Mouse (Mus musculus): ENCODE results near the gene Il18. TPM values are rescaled to one million over a fixed set of nuclear protein-coding genes. Genes with fewer than 3 reads are reported as not detected.

Gene Il18
- 0.50 TPM in 1 of 2 replicates, not detected in the other for polyA plus RNA-seq (2016; fragmentation: Nextera tagmentation; extraction: Ambion mirVana)

DNA sequence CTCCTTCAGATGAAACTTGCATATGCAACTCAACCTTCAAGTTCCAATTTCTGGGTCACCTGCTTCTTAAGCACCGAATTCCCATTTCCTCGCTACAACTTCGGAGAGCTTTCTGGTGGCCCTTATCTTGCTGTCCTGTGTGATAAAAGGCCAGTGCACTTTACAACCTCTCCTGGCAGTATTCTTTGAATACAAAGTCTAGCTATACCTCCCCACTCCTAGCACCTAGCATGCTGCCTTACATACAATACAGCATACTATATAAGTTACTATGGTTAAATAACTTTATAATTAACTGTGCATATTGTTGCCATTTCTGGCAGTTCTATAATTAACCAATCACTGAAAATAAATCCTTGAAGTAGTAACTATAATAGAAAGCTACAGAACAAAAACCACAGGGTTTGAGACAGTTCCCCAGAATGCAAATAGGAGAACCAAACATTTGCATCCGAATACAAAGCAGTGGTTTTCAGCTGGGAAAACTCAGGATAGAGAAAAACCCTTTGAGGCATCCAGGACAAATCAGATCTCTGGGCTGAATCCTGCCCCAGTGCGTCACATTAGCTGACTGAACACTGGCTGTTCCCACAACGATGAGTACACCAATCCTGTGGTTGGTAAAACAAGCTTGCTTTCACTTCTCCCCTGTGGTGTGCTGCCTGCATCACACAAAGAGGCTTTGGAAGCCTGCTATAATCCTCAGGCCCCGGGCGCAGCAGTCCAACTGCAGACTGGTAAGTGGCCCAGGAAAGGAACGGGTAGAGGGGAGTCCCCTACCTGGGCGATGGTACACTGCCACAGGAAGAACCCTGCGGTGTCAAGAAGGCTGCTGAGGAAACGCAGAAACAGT is at the start of gene Il18:
Il18 (plus strand) TSS at position 587 of the 853 bp plus-strand sequence.
- no peaks in the 10 kb centered on the region for H3K4me1 ChIP-seq
- WGBS: 36% methylated on average over 12 of the region's 12 CpGs
- H3K27ac ChIP-seq: 0 out of 2 replicates have a peak within 1 kb of the TSS, but pooled peaks have one; percentile 50
- H3K27me3 ChIP-seq (ENCODE audit: low read depth, poor library complexity, severe bottlenecking): no peaks in the 10 kb centered on the region
- no peak for DNase-seq (ENCODE audit: low spot score)
- no peaks in the 10 kb centered on the region for H3K36me3 ChIP-seq
- no peaks in the 10 kb centered on the region for H3K9me3 ChIP-seq (replicated peaks)
- peak within 1 kb of the TSS; percentile 13 for H3K4me3 ChIP-seq

DNA sequence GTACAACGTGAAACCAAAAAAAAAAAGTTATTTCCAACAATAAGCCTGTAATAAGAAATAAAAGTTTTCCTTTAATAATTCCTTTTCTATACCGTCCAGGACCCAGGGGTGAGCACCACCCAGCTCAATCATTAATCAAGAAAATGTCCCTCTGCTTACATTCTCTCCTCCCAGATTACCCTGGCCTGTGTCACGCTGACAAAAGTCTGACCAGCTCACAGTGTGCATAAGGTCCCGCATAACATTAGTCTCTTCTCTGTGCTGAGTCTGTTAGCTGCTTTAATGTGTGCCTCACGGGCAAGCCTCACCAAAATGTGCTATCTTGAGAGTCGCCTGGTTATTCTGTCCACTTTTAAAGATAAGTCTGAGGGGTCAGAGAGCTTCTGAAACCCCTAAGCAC is 49.2 kb upstream of the Il18 start:
- DNase-seq (ENCODE audit: low spot score): no peak
- Histone ChIP-seq H3K4me3 (no peak overlapping the region), H3K27ac (no peak overlapping the region), H3K4me1 (peaks cover 7% of the 10 kb centered on the region), H3K36me3 (no peaks in the 10 kb centered on the region), H3K27me3 (ENCODE audit: low read depth, poor library complexity, severe bottlenecking) (no peaks in the 10 kb centered on the region), H3K9me3 (replicated peaks) (no peaks in the 10 kb centered on the region)
- WGBS: 77% methylated on average over 6 of the region's 6 CpGs

GRCm38 (mm10) chr9:50507570-50507969 is 47.1 kb upstream of the Il18 start:
- no peaks in the 10 kb centered on the region for H3K9me3 ChIP-seq (replicated peaks)
- H3K27ac ChIP-seq: no peak overlapping the region
- 0 out of 2 replicates have a peak, but pooled peaks cover 2% of the 10 kb centered on the region for H3K4me1 ChIP-seq
- H3K27me3 ChIP-seq (ENCODE audit: low read depth, poor library complexity, severe bottlenecking): no peaks in the 10 kb centered on the region
- H3K4me3 ChIP-seq: no peak overlapping the region
- no peak for DNase-seq (ENCODE audit: low spot score)
- H3K36me3 ChIP-seq: no peaks in the 10 kb centered on the region
- 87% methylated on average over 7 of the region's 7 CpGs for WGBS

- H3K9me3 ChIP-seq (replicated peaks): no peaks in the 10 kb centered on the region
These were observed 39.2 kb upstream of the Il18 start for GRCm38 (mm10) chr9:50515462-50515861.

DNA sequence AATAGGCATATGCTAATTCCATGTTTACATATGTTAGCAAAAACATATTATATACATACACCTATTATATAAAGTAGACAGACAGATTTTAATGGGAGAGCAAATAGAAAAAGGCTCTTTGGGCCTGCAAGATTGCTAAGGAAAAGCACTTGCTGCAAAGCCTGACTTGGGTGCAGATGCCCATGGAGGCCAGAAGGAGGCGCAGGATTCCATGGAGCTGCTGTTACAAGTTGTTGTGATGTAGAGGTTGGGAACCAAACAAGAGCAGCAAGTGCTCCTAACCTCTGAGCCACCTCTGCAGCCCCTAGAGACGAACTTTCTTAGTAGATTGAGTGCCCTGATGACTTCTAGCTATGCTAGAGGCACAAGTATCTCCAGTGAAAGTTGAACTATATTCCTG is 35.8 kb upstream of the Il18 start:
- DNase-seq (ENCODE audit: low spot score): no peak
- WGBS: 13% methylated on average over 2 of the region's 2 CpGs

More at GRCm38 (mm10) chr9:50515462-50515861, 39.2 kb upstream of the Il18 start:
- Histone ChIP-seq H3K27ac (no peak overlapping the region), H3K27me3 (ENCODE audit: low read depth, poor library complexity, severe bottlenecking) (no peaks in the 10 kb centered on the region), H3K36me3 (no peaks in the 10 kb centered on the region), H3K4me1 (no peaks in the 10 kb centered on the region), H3K4me3 (no peak overlapping the region)
- 97% methylated on average over 5 of the region's 5 CpGs for WGBS
- no peak for DNase-seq (ENCODE audit: low spot score)

GRCm38 (mm10) chr9:50520748-50521147 is 33.9 kb upstream of the Il18 start:
- Histone ChIP-seq H3K27ac (no peak overlapping the region), H3K4me1 (no peaks in the 10 kb centered on the region), H3K27me3 (ENCODE audit: low read depth, poor library complexity, severe bottlenecking) (no peaks in the 10 kb centered on the region), H3K4me3 (no peak overlapping the region), H3K9me3 (replicated peaks) (no peaks in the 10 kb centered on the region), H3K36me3 (0 out of 2 replicates have a peak, but pooled peaks cover 8% of the 10 kb centered on the region)
- DNase-seq (ENCODE audit: low spot score): no peak
- WGBS: 92% methylated on average over 6 of the region's 6 CpGs

More for the DNA sequence above, 35.8 kb upstream of the Il18 start:
- Histone ChIP-seq H3K4me1 (no peaks in the 10 kb centered on the region), H3K36me3 (0 out of 2 replicates have a peak, but pooled peaks cover 2% of the 10 kb centered on the region), H3K27ac (no peak overlapping the region), H3K27me3 (ENCODE audit: low read depth, poor library complexity, severe bottlenecking) (no peaks in the 10 kb centered on the region), H3K4me3 (no peak overlapping the region), H3K9me3 (replicated peaks) (no peaks in the 10 kb centered on the region)

DNA sequence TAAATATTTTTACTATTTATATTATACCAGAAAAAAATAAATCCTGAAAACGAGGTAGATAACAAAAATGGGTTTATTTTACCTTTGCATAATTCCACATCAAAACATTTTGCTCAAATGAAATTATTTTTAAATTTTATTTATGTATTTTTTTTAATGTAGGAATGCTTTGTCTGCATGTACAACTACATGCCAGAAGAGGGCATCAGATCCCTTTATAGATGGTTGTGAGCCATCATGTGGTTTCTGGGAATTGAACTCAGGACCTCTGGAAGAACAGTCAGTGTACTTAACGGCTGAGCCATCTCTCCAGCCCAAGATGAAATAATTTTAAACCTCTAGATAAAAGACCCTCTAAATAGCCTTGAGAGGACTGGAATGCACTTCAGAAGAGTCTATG is 33.1 kb upstream of the Il18 start:
- WGBS: 74% methylated on average over 2 of the region's 2 CpGs
- H3K27me3 ChIP-seq (ENCODE audit: low read depth, poor library complexity, severe bottlenecking): no peaks in the 10 kb centered on the region
- no peaks in the 10 kb centered on the region for H3K9me3 ChIP-seq (replicated peaks)
- H3K4me1 ChIP-seq: no peaks in the 10 kb centered on the region; the same call in 1 of the 2 replicates
- no peak overlapping the region for H3K4me3 ChIP-seq
- DNase-seq (ENCODE audit: low spot score): no peak
- H3K27ac ChIP-seq: no peak overlapping the region
- H3K36me3 ChIP-seq: 0 out of 2 replicates have a peak, but pooled peaks cover 8% of the 10 kb centered on the region

GRCm38 (mm10) chr9:50522574-50522973 is 32.1 kb upstream of the Il18 start:
- no peak for DNase-seq (ENCODE audit: low spot score)
- 84% methylated on average over 5 of the region's 5 CpGs for WGBS
- Histone ChIP-seq H3K36me3 (0 out of 2 replicates have a peak, but pooled peaks cover 8% of the 10 kb centered on the region), H3K27me3 (ENCODE audit: low read depth, poor library complexity, severe bottlenecking) (no peaks in the 10 kb centered on the region), H3K4me1 (peaks cover 5% of the 10 kb centered on the region), H3K9me3 (replicated peaks) (no peaks in the 10 kb centered on the region), H3K4me3 (no peak overlapping the region), H3K27ac (no peak overlapping the region)

DNA sequence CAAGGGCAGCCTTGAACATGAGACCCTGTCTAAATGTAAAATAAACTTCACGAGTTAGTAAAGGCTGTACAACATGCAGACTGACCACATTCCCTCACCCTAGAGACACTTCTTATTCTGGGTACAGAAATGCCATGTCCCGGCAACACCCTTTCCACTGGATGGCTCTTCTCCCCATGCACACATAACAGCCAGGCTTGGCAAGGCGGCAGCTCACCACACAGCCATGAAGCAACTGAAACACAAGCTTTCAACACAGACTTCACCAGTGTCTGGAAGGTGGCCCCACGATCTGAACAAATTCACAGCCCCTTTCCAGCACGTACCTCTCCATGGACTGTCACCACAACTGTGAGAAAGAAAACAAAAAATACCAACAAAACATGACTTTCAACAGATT is 29.7 kb upstream of the Il18 start:
- Histone ChIP-seq H3K27me3 (ENCODE audit: low read depth, poor library complexity, severe bottlenecking) (no peaks in the 10 kb centered on the region), H3K27ac (no peak overlapping the region), H3K36me3 (0 out of 2 replicates have a peak, but pooled peaks cover 8% of the 10 kb centered on the region), H3K4me3 (no peak overlapping the region), H3K4me1 (peaks cover 14% of the 10 kb centered on the region), H3K9me3 (replicated peaks) (no peaks in the 10 kb centered on the region)
- WGBS: 93% methylated on average over 5 of the region's 5 CpGs
- no peak for DNase-seq (ENCODE audit: low spot score)

DNA sequence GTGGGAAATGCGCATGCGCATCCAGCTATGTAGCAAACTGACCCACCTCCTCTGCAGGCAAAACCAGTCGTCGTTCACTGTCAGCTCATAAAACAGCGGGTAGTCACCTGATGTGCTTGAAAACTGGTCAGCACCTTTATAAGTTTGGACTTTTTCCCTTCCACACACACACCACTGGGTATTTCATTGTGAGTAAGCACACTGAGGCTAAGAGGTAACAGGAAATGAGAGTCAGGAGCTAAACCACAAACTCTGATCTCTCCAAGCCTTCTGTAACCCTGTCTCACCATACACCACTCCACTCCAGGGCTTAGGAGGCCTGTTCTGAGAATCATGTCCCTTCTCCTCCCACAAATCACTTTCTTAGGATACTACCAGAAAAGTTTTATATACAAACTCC is 29.0 kb upstream of the Il18 start:
- Histone ChIP-seq H3K27ac (no peak overlapping the region), H3K4me1 (peaks cover 14% of the 10 kb centered on the region), H3K27me3 (ENCODE audit: low read depth, poor library complexity, severe bottlenecking) (no peaks in the 10 kb centered on the region), H3K9me3 (replicated peaks) (no peaks in the 10 kb centered on the region), H3K4me3 (no peak overlapping the region), H3K36me3 (0 out of 2 replicates have a peak, but pooled peaks cover 8% of the 10 kb centered on the region)
- no peak for DNase-seq (ENCODE audit: low spot score)
- WGBS: 73% methylated on average over 5 of the region's 5 CpGs

DNA sequence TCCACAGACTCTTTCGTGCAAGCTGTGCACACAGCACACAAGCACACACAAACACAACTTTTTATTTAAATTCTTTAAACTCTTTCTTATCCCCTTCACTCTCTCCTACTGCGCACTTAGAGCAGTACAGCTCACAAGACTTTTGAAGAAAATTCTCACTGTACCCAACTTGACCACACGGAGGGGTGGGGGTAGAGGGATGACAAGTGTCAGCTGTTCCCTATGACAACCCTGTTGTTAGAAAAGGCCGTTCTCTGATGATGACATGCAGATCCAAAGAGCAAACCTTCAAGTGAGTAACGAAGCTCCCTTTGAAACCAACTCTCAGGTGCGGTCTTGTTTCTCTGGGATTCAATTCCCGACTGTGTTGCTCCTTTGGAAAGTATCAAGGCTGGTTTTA is 26.8 kb upstream of the Il18 start:
- H3K36me3 ChIP-seq: 0 out of 2 replicates have a peak, but pooled peaks cover 6% of the 10 kb centered on the region
- H3K4me3 ChIP-seq: peak overlapping the region; percentile 89
- DNase-seq (ENCODE audit: low spot score): no peak
- no peaks in the 10 kb centered on the region for H3K27me3 ChIP-seq (ENCODE audit: low read depth, poor library complexity, severe bottlenecking)
- H3K9me3 ChIP-seq (replicated peaks): no peaks in the 10 kb centered on the region
- H3K4me1 ChIP-seq: peaks cover 14% of the 10 kb centered on the region
- WGBS: 53% methylated on average over 7 of the region's 7 CpGs
- H3K27ac ChIP-seq: peak overlapping the region; percentile 92; the same call in 1 of the 2 replicates

- peaks cover 14% of the 10 kb centered on the region for H3K4me1 ChIP-seq
- peak within 1 kb of the TSS; percentile 89 for H3K4me3 ChIP-seq
- H3K9me3 ChIP-seq (replicated peaks): no peaks in the 10 kb centered on the region
- H3K36me3 ChIP-seq: 0 out of 2 replicates have a peak, but pooled peaks cover 6% of the 10 kb centered on the region
- under 1% methylated on average over 54 of the region's 54 CpGs for WGBS
- peak; percentile 99 for DNase-seq (ENCODE audit: low spot score)
- no peaks in the 10 kb centered on the region for H3K27me3 ChIP-seq (ENCODE audit: low read depth, poor library complexity, severe bottlenecking)
- peak within 1 kb of the TSS; percentile 92 for H3K27ac ChIP-seq
These were observed 26.2 kb upstream of the Il18 start, which contains the start of gene Pts for GRCm38 (mm10) chr9:50528293-50528892. Gene Pts (minus strand): TSS chr9:50528724.

DNA sequence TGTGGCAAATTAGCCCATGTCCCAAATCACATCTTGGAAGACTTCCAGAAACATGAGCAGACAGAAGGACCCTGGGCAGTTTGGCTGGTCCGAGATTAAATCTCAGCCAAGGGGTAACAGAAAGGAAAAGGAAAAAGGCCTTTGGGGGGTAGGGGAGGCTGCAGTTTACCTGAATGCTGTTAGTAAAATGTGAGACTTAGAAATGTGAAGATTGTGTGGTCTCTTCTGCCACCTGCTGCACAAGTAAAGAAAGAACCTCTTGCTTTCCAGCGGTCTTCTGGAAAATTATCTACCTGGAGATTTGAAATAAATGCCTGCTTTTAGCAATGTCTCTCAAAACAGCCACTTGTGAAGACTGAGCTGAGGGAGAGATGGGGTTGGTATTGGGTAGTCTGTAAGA is 23.7 kb upstream of the Il18 start:
- 31% methylated on average over 2 of the region's 2 CpGs for WGBS
- H3K27ac ChIP-seq: no peak overlapping the region
- no peaks in the 10 kb centered on the region for H3K27me3 ChIP-seq (ENCODE audit: low read depth, poor library complexity, severe bottlenecking)
- no peaks in the 10 kb centered on the region for H3K9me3 ChIP-seq (replicated peaks)
- peaks cover 14% of the 10 kb centered on the region for H3K4me1 ChIP-seq
- H3K4me3 ChIP-seq: no peak overlapping the region
- DNase-seq (ENCODE audit: low spot score): no peak
- H3K36me3 ChIP-seq: no peaks in the 10 kb centered on the region
